Mouse (Mus musculus) spleen, adult 2 months (tissue): ENCODE data around the gene Pfkfb2. TPM values are rescaled to one million over a fixed set of nuclear protein-coding genes. Genes with fewer than 3 reads are reported as not detected.

ENCODE experiments used
- DNase-seq, 2 experiments: peaks; one replicate each; pipeline versions ENCODE4 v3.0.0 to v3.0.0-alpha.2; 2012 to 2021; ENCODE audit warnings: low spot score in 2 of 2, low read depth in 1 of 2
- H3K27ac ChIP-seq: fragments of 200-500 bp; 2 replicates; pipeline ENCODE4 v1.5.1; 2012; ENCODE audit warnings: low read length, inconsistent platforms; ENCODE audit not compliant: insufficient read depth
- H3K27me3 ChIP-seq: fragments of 200-500 bp; 2 replicates; pipeline ENCODE4 v1.6.1; 2012; ENCODE audit warnings: mild to moderate bottlenecking, moderate library complexity, low read length, inconsistent platforms; ENCODE audit not compliant: control insufficient read depth, insufficient read depth
- H3K36me3 ChIP-seq: fragments of 200-500 bp; 2 replicates; pipeline ENCODE4 v1.6.1; 2012; ENCODE audit warnings: mild to moderate bottlenecking, low read length, inconsistent platforms; ENCODE audit not compliant: control insufficient read depth, insufficient read depth
- H3K4me1 ChIP-seq: fragments of 200-500 bp; 2 replicates; pipeline ENCODE4 v1.6.1; 2011; ENCODE audit warnings: inconsistent platforms; ENCODE audit not compliant: control insufficient read depth, insufficient read depth, insufficient read length
- H3K4me3 ChIP-seq: fragments of 200-500 bp; 2 replicates; pipeline ENCODE4 v1.5.1; 2011; ENCODE audit warnings: mild to moderate bottlenecking, inconsistent platforms; ENCODE audit not compliant: insufficient read depth, insufficient read length; ENCODE audit errors: extremely low read depth
- CTCF ChIP-seq: fragments of 200-500 bp; IDR thresholded peaks from 2 replicates; pipeline ENCODE4 v1.5.1; 2011; ENCODE audit warnings: mild to moderate bottlenecking, inconsistent platforms; ENCODE audit not compliant: insufficient read depth, insufficient read length, insufficient replicate concordance; ENCODE audit errors: extremely low read depth
- POLR2A ChIP-seq: fragments of 200-500 bp; IDR thresholded peaks from 2 replicates; pipeline ENCODE4 v1.6.1; 2011; ENCODE audit warnings: low read depth, low read length, inconsistent platforms
- WGBS: fragments of 180-500 bp; shearing (Covaris S2); methylation state at CpG from one replicate; pipeline ENCODE4 v1.1.7; 2018; 5-methylcytosine and 5-hydroxymethylcytosine counted together
- polyA plus RNA-seq: library from polyadenylated mRNA; depleted of rRNA; stranded (reverse); fragments of >200 nt; gene quantifications from 2 replicates; pipeline ENCODE4 v1.2.3, GENCODE M21; 2012

The Pfkfb2 gene
- polyA plus RNA-seq, 1 experiment, result 5.3 TPM

DNA sequence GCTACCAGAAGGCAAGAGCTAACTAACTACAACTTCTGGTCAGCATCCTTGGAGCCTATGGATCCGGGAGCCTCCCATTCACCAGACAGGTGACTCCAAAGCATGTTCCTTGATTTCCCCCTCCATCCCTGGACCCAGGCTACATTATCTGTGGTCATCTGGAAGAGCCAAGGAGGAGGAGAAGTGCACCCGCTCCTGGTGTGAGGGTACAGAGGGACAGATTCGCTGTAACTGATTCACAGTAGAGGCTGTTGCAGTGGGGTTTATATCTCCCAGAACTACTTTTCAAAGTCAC, 12.9 kb downstream of the Pfkfb2 start:
- TF ChIP-seq CTCF (no peak), POLR2A (no peak)
- WGBS, result under 1% methylated on average over 3 of the region's 3 CpGs
- peak overlapping the region; percentile 24; the same call in 1 of the 2 replicates for H3K27ac ChIP-seq
- H3K36me3 ChIP-seq, result 0 out of 2 replicates have a peak, but pooled peaks cover 3% of the 10 kb centered on the region
- DNase-seq, result no peak
- no peaks in the 10 kb centered on the region for H3K27me3 ChIP-seq
- H3K4me1 ChIP-seq, result peaks cover 3% of the 10 kb centered on the region; the same call in 1 of the 2 replicates
- H3K4me3 ChIP-seq, result peak overlapping the region; percentile 96

- H3K36me3 ChIP-seq, result 0 out of 2 replicates have a peak, but pooled peaks cover 3% of the 10 kb centered on the region
- no peak for TF ChIP-seq CTCF
- TF ChIP-seq POLR2A, result peak; percentile 51
- no peaks in the 10 kb centered on the region for H3K27me3 ChIP-seq
- H3K4me1 ChIP-seq, result peaks cover 3% of the 10 kb centered on the region; the same call in 1 of the 2 replicates
- peak; percentile 96 for DNase-seq
- H3K27ac ChIP-seq, result peak within 1 kb of the TSS; percentile 74
- peak within 1 kb of the TSS; percentile 96 for H3K4me3 ChIP-seq
- under 1% methylated on average over 35 of the region's 38 CpGs for WGBS
Measured at GRCm38 (mm10) chr1:130715561-130716217, 13.4 kb downstream of the Pfkfb2 start, which contains the start of gene Gm29427. Gene Gm29427, minus strand, starts transcription at chr1:130715799.

GRCm38 (mm10) chr1:130714046-130714445, 15.0 kb downstream of the Pfkfb2 start:
- H3K36me3 ChIP-seq, result 0 out of 2 replicates have a peak, but pooled peaks cover 2% of the 10 kb centered on the region
- no peak overlapping the region for H3K27ac ChIP-seq
- TF ChIP-seq CTCF (no peak), POLR2A (no peak)
- no peak for DNase-seq
- 89% methylated on average over 4 of the region's 4 CpGs for WGBS
- no peak overlapping the region for H3K4me3 ChIP-seq
- peaks cover 3% of the 10 kb centered on the region; the same call in 1 of the 2 replicates for H3K4me1 ChIP-seq
- H3K27me3 ChIP-seq, result no peaks in the 10 kb centered on the region

- Histone ChIP-seq H3K27me3 (no peaks in the 10 kb centered on the region), H3K4me1 (no peaks in the 10 kb centered on the region; the same call in 1 of the 2 replicates), H3K4me3 (no peak overlapping the region), H3K36me3 (peaks cover 6% of the 10 kb centered on the region), H3K27ac (no peak overlapping the region)
- DNase-seq, result no peak
- 92% methylated on average over 22 of the region's 22 CpGs for WGBS
- no peak for TF ChIP-seq CTCF
- TF ChIP-seq POLR2A, result no peak
Measured at GRCm38 (mm10) chr1:130710283-130711080, 18.6 kb downstream of the Pfkfb2 start.

- no peak overlapping the region for H3K27ac ChIP-seq
- H3K4me1 ChIP-seq, result no peaks in the 10 kb centered on the region
- WGBS, result 93% methylated on average over 2 of the region's 2 CpGs
- H3K36me3 ChIP-seq, result peaks cover 28% of the 10 kb centered on the region
- H3K27me3 ChIP-seq, result no peaks in the 10 kb centered on the region
- no peak for DNase-seq
- H3K4me3 ChIP-seq, result no peak overlapping the region
- TF ChIP-seq POLR2A (no peak), CTCF (no peak)
Measured at GRCm38 (mm10) chr1:130703613-130704012, 25.4 kb downstream of the Pfkfb2 start.

DNA sequence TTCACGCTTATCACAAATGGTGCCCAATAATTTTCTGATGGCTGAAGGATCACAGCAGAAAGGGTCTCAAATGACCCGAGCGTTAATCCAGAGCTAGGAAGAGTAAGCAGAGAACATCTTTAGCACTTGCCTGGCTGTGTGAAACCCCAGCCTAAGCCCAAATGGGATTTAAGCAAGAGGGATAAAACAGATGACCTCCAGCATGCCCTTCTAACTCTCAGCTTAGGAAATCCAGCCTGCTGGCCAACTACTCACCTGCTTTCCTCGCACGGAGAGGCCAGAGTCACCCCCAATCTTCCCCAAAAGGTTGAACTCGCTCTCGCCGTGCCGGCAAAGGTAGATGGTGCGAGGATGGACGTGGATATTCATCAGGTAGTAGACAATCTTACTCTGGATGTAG, 27.1 kb downstream of the Pfkfb2 start:
- DNase-seq, result no peak
- H3K27me3 ChIP-seq, result no peaks in the 10 kb centered on the region
- peaks cover 32% of the 10 kb centered on the region for H3K36me3 ChIP-seq
- TF ChIP-seq CTCF (no peak), POLR2A (no peak)
- H3K27ac ChIP-seq, result no peak overlapping the region
- no peaks in the 10 kb centered on the region for H3K4me1 ChIP-seq
- no peak overlapping the region for H3K4me3 ChIP-seq
- WGBS, result 95% methylated on average over 11 of the region's 11 CpGs
